Mouse (Mus musculus) adrenal gland, adult 8-10 months (tissue): ENCODE data around the gene Chic2. TPM values are rescaled to one million over a fixed set of nuclear protein-coding genes. Genes with fewer than 3 reads are reported as not detected.

Experiments used
- DNase-seq: peaks from one replicate; pipeline ENCODE4 v3.0.0; 2022
- total RNA-seq, 4 experiments: library from RNA; stranded (reverse); gene quantifications; 2 replicates each; pipeline ENCODE4 v1.2.4; 2022

Gene Chic2
- total RNA-seq, 4 experiments from 2014 or later = 22.8 to 28.3 (median 24.4) TPM

DNA sequence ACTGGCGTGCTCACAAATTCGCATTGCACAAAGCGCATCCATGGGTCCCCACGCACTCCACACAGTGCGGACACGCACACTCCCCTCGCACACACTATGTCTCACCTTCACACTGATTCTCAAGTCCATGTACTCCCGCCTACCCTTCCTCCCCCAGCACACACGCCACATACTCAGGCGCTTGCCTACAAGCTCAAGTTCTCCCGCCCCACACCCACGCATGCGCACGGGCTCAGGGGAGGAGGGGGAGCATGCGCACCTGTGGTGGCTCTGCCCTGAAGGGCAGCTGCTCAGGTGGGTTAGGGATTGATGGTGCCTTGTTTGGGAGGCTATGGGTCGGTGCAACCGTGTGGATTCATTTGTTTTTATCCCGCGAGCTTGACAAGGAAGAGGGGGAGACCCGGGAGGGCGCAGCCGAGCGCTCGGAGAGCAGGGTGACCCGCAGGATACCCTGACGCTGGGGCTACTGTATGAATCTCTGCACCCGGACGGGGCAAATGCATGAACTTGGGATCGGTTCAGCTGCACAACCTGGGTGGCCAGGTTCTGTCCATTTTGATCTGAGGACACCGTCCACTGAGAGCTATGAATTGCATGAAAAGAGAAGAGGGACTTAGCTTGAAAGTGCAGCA is 22.7 kb upstream of the Chic2 start:
- no peak for DNase-seq

DNA sequence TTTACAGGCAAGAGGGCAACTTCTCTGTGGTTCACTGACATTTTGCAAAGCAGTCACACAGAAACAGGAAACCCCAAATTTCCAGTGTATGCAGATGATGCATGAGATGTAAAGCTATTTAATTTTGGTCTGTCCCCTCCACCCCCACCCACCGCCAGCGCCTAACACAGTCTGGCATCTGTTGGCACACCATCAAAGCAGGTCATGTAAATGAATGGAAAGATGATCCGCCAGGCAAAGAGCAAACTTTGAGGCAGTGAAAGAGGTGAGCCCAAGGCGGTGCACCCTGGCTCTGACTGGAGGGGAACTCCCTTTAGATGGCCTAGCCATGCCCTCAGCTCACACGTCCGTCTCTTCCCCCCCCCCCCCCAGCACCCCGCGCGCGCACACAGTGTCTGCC is 22.1 kb upstream of the Chic2 start:
- no peak for DNase-seq

DNA sequence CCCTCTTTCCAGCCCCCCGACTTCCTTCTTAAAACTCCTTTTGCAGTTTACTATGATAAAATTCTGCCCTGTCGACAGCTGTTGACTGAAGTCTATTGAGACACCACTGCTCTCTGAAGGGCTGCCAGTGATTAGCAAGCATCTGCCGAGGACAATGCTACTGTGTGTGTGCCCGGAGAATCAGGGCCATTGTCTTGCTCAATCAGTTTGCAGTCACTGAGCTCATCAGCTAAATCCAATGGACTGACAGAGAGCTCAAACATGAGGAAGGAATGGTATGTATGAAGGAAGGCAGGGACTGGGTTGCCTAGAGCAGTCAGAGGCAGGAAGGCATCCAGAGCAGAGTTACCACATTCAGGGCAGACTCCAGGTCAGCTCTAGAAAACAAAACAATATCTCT is 18.6 kb upstream of the Chic2 start:
- peak; percentile 70 for DNase-seq

DNA sequence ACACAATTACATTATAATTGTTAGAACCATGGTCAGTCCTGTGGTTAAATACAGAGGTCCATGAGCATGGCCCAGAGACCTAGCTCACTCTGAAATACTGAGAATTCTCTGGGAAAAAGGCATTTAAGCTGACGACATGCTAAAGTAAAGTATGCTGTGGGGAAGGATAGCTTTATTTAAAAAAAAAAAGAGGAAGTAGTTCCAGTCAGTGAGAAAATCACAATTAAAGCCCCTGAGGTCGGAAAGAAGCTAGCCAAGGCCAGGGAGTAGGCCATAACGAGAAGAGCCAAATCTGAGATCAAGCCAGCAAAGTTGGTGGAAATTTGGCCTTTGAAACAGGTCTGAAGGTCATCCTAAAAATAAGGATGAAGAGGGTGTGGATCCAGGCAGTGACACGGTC is 6.5 kb upstream of the Chic2 start:
- DNase-seq = no peak

DNA sequence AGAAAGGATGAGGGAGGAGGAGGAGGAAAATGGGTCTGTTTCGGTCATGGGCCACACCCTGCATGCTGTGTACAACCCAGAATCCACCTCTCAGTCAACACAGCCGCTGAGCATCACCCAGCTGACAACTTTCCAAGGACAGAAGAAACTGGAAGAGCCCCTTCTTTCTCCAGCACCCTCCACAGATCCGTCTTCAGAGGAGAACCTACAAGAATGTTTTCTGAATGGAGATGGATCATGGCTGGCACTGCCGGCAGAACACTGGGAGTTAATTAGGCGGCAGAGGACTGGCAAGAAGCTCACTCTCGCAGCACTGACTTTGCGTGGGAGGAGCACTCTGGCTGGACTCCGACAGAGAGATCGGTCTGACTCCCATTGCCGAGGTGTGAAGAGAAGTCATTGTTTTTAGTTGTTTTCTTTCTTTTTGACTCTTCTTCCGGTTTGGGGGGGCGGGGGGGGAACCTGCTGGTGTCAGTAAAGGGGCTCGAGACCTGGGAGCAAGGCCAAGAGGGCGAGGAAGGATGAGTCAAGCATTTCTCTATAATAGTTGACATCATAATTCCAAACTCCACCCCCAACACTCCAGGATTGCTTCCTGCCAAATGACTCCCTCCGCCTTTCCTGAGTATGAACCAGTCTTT is 2.2 kb upstream of the Chic2 start:
- DNase-seq = peak; percentile 28

DNA sequence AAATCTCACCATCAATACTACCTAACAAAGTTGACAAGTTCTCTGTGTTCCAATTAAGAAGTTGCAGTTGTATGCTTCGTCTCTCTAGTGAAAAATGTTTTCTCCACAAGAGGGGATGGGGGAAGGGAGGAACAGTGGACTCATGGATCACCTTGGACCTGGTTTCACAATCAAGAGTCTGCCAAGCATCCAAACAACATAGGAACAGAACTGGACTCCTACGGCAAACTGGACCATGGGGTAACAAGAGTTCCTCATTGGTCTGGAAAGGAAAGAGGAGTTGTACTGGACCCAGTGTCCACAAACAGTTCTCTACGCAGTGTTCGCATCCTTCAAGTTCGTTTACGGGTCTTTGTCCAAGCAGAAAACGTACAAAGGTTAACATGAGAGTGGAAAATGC is 797 bp upstream of the Chic2 start:
- no peak for DNase-seq

DNA sequence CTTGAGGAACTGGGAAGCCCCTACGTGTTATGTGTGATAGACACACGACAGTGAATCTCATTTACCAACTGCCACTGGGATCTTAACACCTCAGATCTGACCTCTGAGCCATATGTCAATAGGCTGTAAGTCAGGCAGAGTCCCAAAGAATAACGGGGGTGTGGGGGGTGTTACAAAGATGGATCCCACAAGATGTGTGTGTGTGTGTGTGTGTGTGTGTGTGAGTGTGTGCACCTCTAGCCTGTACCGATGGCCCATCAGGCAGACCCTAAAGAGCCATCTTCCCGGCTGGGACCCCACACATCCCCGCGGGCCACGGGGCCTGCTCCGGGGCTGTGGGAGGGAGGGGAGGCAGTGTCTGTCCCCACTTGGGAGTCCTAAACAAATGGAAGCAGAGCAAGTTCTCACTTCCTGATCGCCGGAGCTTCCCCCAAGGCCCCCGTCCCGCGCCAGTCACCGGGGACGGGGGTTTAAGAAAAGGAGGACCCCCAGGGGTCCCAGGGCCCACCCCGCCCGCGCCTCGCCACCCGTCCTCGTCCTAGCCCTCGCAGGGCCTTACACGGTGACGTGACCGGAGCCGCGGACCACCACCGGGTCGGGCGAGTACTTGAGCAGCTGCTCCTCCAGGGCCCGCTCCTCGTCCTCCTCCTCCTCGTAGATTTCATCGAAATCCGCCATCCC is 813 bp downstream of the Chic2 start:
- no peak for DNase-seq

DNA sequence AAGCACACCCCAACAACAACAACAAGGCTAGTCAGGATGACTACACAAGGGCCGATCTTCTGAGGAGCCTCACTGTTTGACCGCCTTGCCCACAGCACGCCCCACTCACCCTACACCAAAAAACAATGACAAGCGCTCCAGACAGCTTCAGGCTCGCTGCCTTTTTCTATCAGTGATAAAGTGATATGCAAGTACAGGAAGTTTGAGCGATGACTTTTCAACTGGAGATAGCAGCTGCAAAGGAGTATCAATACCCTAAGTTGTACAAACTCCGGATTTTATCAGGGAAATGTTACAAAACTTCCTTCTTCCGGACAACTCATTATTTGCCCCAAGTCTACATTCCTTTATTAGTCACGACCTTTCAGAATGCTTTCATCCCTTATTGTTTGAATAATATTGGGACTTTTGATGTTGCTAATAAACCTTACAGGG is 1.5 kb downstream of the Chic2 start:
- DNase-seq = no peak

DNA sequence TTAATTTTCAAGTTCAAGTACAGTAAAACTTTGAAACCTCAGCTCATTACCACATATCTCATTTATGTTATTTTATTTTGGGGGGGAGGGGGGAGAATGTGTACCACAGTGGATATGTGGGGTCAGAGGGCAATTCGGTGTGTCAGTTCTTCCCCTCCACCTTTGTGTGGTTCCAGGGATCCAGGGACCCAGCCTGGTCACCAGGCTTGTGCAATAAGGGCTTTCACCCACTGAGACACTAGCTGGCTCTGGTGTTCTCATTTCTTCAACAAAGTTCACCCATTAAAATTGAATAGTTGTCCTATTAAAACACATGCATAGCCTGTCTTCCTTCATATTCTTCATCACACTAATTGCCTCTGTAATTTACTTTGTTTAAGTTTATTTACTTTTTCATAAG is 5.3 kb downstream of the Chic2 start:
- no peak for DNase-seq

DNA sequence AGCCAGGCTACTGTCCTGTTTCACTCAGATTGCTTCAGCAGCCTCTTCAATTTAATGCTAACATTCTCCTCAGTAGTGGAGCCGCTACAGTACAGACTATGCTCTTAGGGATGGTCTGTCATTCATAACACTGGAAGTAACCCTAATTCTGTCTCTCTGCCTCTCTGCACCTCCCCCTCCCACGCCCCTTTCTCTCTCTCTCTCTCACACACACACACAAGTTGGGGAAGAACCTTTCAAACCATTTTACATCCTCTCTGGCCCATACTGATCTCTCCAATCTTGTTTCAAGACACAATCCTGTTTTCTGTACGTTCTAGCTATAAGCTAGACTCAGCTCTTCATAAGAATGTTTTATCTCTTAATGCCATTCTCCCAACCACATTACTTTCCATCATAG is 9.1 kb downstream of the Chic2 start:
- no peak for DNase-seq

DNA sequence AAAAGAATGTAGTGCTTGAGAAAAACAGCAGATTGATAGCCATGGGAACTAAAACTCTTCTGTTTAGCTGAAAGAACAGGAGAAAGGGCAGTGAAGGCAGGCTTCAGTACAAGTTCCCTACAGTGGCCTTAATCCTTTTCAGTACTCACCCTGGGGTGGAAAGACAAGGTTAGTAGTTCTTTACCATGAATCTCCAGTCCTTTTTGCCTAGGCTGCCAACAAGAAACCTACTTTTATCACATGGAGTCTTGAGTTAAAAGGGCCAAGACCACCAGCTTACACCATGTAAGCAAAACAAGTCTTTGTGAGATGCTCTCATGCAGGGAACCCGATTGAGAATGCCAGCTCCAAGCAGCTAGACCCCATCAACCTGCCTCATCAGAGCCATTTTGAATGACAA is 29.8 kb downstream of the Chic2 start:
- DNase-seq = no peak

DNA sequence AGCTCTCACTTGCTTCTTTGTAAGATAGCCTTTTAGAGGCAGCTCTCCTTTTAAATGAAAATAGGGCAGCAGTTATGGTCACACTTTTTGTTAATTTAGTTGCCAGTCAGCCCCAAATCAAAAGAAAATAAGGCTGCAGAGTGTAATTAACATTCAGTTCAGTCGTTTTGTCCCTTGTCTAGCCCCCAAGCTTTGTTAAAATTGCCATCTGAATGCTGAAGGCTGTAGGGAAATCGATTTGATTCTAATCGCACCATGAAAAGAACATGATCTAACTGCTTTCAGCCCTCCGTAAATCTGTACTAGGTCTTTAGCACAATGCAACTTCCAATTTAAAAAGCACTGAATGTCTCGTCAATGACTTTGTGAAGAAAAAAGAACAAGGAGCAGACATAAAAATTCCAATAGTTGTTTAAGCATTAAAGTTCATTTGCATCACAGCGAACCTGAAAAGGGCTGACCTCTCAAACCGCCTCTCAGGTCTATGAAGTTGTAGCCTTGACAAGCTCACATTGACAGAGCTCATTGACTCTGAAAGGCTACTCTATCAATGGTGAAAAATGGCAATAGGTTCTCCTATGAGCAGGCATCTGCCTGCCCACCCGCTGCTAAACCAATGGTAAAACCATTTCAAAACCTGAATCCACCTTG is 31.7 kb downstream of the Chic2 start:
- DNase-seq = no peak

DNA sequence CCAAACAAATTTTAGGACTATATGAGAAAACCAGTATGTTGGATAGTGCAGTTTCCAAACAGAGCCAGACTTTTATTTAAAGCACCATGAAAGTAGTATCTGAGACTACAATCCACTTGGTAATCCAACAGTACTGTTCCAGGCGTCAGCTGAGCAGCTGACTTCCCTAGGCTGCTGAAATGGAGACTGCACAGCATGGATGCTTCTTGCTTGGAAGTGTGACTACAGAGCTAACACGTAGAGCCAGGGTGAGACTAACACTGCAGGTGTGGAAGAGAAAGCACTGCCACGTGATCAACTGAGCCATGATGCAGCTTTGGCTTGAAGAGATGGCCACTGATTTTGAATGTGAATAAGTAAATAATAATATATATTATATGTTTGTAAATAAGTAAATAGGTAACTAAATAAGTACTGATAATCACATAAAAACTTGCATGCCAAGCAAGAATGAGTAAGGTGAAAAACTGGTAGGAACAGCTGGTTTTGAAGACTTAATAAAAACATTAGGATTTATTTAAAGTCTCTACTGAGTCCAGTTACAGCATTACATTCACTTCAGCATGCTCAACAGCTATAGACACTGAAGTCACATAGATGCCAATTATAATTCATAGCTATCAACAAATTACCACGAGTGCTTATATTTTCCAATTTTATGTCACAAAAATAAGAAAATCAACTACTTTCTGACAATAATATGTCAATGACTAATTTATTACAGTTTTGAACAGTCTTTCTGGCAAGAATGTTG is 32.4 kb downstream of the Chic2 start:
- DNase-seq = no peak

DNA sequence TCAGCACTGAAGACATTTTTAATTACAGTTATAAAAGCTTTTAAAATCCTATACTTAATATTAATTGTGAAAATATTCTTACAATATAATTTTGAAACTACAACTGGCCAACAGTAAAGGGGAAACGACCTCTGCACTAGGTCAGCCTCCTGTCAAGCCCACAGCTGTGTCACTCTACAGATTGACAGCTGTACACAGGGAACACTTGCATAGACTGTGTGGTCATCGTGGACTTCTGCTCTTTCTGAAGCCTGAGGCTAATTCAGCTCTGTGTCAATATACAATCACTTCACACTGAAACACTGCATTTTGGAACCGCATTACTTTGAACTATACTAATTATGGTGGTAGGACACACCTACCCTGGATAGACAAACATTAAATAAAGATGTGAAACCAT is 39.8 kb downstream of the Chic2 start:
- DNase-seq = no peak

DNA sequence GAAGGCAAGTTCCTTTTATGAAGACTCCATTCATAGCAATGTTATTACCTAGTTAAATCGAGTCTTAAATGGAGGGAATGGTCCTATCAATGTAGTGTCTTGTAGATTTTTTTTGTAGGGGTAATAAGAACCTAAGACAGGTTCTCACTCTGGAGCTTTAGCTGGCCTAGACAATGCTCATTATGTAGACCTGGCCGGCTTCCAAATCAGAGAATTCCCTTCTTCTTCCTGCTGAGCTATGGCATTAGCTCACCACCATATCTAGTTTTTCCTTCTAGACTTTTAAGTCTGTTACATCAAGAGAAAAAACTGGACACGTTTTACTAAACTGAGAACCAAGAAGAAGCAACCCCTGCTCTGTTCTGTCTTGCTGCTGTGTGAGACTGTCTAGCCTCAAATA is 42.5 kb downstream of the Chic2 start:
- no peak for DNase-seq

DNA sequence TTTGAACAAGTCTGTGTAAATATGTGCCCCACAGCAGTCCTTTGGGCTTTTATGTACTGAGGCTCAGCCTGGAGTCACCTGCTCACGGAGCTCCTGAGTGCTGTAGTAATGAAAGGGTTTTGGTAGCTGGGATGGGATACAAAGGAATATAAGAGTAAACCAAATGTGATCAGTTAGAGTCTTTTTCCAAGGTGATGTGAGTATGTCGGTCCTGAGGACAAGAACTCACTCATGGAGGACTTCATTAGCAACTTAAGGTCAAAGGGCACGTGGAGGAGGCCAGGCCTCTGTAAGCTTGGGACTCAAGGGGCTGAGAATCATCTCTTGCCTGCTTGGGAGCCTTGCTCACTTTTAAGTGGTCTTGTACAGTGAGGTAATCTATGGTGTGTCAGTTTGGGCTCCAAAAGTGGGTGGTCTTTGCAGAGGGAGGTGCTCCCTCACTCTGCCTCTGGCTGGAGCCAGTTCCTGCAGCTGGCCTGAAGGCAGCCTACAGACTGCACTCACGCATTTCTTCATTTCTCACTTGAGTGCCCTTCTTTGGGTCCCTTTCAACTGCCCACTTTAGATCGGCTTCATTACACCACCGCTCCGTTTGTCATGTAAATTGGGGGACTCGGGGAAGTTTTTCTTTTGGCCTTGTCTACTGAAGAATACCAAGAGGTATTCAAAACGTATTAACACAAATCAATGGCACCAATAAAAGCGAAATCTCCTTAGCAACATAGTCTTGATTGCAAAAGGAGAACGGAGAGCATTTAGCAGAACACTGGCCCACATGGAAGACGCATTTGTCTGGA is 45.7 kb downstream of the Chic2 start:
- DNase-seq = no peak

DNA sequence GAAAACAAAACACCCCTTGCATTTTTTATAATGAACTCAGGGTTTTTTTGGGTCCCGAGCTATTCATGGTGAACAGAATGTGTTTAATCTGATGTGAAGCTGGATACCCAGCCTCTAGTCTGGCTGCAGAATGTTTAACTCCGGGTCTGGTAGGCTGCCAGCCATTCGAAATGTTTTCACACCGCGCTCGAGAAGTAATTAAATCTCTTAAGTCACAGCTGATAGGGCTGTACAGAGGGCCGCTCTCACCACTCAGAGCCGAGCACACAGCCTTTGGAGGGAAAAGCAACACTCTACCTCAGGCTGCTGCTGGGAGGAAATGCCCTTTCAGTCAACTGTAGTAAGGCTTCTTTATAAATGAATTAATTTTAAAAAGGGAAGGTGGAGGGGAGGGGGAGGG is 49.6 kb downstream of the Chic2 start:
- no peak for DNase-seq

DNA sequence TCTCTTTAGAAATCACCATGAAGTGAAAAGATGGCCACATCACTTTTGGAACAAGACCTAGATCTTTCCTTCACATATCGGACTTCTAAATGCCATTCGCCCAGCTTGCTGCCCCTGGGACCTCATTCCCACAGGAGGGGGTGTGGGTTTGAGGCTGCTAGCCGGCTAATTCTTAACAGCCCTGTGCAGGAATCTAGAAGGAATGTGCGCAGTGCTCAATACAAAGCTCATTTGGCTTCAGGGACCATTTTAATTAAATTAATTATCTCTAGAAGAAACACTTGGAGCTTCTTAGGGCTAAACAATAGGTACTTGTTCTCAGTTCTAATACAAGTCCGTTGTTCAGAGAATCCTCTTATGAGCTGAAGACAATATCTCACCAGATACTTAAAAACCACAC is 60.5 kb downstream of the Chic2 start:
- DNase-seq = no peak

DNA sequence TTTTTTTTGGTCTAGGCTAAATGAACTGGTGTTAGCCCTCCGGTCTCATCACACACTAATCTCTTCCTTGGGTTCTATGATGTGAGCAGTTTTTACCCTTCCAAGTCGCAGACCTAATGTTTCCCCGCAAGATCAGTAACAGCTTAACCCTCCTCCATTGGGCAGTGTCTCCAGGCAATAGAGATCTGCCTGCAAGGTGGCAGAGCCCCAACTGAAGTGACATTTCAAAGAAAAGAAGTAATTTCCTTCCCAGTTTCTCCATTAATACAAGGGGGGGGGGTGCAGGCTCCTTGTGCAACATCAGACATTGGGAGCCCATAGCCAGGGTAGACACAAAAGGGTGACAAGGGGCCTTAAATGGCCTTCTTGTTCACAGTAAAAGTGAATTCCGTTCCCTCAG is 64.0 kb downstream of the Chic2 start:
- DNase-seq = no peak

DNA sequence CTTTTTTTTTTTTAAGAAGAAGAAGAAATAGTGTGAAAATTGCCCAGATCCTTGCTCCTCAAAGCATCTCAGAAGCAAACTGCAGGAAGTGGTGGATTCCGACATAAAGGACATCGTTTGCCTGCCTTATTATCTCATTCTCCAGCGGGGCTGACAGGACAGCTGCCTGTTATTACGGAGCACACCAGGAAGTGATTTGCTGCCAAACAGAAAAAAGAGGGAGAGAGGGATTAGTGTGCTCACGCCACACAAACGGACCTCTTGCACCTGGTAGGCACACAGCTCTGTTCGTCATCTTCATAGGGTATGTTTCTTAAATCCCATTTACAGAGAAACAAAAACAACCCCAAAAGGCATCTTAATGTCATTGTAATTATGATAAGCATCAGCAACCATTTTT is 64.4 kb downstream of the Chic2 start:
- no peak for DNase-seq

DNA sequence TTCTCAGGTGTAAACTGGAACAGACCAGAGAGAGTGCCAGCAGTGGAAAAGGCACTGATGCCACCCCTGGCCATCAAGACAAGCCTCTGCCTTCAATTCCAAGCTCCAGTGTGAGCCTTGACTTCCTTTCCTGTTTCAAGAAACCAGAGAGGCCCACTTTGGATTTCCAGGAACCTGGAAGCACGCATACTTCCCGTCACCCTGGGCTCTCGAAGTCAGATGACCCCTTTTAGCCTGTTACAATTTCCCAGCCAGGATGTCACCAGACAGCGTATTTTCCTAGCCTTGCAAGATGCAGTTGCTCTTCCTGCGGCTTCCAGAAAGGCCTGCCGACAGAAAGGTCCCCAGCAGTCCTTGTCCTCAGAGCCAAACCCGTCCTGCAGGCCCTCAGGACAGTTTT is 65.0 kb downstream of the Chic2 start:
- DNase-seq = no peak

DNA sequence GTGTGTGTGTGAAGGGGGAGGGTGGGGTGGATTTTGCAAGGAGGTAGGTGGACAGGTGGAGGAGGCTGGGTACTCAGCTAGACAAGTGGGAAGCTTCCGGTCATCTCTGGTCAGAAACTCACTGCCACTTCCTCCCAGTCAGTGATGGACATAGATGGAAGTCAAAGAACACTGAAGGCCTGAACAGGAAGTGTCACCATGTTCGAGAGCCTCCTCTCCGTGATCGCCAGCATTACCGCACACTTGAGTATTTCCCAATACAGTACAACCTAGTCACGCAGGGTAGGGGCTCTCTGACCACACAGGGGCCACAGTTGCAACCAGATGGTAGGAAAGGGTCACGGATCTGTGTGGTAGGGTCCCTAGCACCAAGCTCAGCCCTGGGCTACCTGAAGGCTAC is 69.1 kb downstream of the Chic2 start:
- DNase-seq = no peak
